Mouse (Mus musculus) gastrocnemius, postnatal 14 days (tissue): ENCODE results near the gene Stk38. TPM values are rescaled to one million over a fixed set of nuclear protein-coding genes. Genes with fewer than 3 reads are reported as not detected.
A peak's percentile ranks its signal among the peaks of the same experiment; 100 is the strongest.

Experiments used
- DNase-seq: peaks from one replicate; pipeline ENCODE4 v3.0.0; 2021; ENCODE audit warnings: mixed read lengths
- intact Hi-C: fragments of 180-260 bp; cut with DNase I; formaldehyde crosslinking; loops from one replicate; pipeline ENCODE4 v1.15.1; 2025; ENCODE audit warnings: low total_unique reads
- total RNA-seq, 2 experiments: library from RNA; stranded (reverse); gene quantifications; 2 replicates each; pipeline ENCODE4 v1.2.3; 2021

The Stk38 gene
- total RNA-seq, 2 experiments from 2014 or later: 25.3 to 29.0 TPM

DNA sequence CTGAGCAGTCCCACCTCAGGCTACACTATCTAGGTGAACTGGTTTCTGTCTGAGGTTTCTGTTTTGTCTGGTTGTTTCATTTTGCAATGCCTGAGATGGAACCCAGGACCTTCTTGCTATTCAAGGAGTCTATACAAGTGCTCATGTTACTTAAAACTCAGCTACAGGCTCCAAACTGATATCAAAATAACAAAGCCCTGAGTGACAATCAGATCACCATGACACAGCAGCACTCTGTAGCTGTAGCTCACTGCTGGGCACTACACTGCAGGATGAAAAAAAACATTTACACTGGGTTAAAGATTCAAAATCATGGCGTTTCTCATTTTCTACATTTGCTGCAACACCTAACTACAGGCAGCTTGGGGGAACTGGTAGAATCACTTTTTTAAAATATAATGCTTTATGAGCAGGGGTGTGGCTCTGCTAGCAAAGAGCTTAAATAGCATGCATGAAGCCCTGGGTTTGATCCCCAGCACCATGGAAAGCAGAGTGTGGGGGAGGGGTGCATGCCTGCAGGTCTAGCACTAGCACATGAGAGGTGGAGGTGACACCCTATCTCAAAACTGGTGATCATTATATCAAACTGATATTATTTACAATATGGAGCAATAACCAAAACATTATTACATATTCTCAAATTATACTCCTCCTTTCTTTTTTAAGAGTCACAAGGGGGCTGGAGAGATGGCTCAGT is 22.9 kb downstream of the Stk38 start:
- intact Hi-C loops: loop anchor here (5.0 kb wide), 1 partner anchor 37 kb away; no protein-coding TSS in a partner anchor
- DNase-seq: no peak

DNA sequence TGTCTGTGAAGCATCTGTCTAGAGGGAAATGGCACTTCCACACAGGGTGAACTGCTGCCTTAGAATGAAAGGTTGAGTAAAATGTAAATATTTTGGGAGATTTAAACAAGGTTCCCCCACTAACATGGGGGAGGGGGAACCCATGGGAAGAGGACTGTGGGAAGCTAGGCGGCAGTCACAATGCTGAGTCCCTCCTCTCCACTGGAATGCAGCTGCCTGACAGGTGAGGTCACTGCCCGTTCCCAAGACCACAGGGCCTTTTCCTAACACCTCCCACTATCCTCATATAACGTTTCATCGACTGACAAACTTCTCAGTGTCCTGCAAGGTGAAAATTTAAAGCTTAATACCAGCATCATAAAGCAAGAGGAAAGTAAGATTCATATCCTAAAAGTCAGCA is 25.2 kb downstream of the Stk38 start:
- no peak for DNase-seq
- intact Hi-C loops: no loop called here

DNA sequence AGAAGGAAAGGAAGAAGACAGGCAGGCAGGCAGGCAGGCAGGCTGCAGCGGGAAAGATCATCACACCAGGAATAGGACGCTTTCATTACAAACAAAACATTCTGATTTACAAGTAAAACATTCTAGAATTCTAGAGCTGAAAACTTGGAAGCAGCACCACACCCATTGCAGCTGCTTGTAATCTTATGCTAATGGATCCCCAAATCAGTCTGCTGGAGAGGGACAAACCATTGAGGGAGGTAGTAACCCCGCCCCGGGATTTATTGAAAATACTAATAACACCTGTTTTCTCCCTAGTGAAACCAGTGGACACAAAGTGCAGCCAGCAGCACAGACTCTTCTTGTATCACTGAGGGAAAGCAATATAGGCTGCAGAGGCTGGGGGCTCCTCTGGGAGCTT is 26.7 kb downstream of the Stk38 start:
- intact Hi-C loops: no loop called here
- no peak for DNase-seq

DNA sequence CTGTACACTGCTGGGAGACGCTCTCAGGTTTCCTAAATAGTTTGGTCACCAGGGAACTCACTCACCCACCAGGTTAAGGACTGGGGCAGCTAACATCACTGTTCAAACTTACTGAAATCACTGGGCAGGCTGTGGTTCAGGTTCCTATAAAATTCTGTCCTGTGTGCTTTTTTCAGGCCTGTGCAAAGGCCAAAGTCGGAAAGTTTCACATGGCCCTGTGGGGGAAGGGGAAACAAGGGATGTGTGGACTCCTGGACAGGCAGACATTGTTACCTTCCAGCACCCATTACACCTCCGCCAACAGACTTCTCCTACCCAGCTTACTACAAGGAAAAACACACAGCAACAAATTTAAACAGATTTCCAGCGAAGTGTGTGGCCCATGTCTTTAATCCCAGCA is 28.7 kb downstream of the Stk38 start:
- intact Hi-C loops: no loop called here
- DNase-seq: no peak

DNA sequence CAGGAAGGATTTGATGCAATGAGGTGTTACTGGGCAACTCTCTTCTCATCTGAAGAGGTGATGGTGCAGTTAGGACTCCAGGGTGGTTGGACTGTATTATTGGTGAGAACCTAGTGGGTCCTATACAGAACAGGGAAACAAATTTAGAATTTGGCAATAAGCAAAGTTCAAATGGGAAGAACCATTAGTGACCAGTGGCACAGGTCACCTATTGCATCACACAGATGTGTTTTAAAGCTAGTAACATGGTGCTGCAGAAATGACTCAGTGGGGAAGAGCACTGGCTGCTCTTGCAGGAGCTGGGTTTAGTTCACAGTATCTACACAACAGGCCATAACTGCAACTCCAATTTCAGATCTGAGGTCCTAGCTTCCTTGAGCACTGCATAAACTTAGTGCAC is 37.7 kb downstream of the Stk38 start:
- intact Hi-C loops: no loop called here
- DNase-seq: no peak

DNA sequence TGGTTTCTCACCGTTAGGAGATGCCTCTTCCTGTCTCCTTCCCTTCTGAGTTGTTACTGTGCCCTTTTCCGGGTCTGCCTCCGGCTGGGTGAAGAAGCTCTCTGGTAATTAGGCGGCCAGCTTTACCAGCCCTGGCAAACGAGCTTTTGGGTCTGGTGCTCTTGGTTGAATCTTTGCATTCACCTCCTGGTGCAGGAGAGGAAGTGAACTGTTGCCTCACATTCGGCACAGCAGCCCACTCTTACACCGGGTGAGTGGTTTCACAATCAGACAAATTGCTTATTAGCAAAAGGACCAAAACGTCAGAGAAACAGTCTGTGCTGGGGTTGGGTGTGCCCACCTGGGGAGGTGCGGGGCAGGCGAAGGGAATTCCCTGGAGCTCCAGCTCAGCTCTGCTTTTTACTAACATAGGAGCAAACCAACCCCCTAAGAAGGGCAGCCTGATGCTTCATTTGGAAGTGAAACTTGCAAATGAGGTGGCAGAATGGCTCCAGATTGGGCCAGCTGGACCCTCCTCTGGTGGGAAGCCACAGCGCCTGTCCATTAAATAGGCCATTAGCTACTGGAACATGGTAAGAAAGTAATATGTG is 40.7 kb downstream of the Stk38 start:
- DNase-seq: no peak
- intact Hi-C loops: no loop called here

DNA sequence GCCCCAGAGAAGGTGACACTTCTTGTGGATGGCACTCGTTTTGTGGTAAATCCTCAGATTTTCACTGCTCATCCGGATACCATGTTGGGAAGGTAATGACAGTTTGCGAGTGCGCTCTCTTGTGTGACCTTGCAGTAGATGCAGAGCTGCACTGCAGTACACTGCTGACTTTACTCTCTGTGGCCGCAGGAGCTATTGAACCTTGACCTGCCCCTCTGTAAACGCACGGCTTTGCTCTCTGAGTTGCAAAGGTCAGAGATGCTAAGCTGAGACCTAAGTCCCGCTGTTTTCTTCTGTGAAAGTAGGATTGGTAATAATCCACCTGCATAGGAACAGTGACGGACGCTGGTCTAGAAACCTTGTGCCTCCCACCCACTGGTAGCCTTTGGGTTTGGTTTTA is 46.2 kb downstream of the Stk38 start:
- DNase-seq: no peak
- intact Hi-C loops: no loop called here

DNA sequence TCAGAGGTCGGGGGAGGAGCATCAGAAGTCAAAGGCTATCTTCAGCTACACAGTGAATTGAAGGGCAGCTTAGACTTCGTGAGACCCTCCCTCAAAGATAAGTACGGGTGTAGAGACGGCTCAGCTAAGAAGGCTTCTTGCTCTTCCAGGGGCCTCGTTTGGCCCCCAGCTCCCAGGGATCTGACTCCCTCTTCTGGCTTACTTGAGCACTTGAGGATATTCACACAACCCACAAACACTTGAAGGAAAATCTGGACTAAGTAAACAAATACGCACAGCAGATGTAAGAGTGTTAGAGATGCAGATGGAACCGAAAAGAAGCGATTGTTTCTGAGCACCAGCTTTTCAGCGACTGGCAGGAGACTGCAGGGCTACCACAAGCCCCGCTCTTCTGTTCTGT is 47.2 kb downstream of the Stk38 start:
- no peak for DNase-seq
- intact Hi-C loops: no loop called here

DNA sequence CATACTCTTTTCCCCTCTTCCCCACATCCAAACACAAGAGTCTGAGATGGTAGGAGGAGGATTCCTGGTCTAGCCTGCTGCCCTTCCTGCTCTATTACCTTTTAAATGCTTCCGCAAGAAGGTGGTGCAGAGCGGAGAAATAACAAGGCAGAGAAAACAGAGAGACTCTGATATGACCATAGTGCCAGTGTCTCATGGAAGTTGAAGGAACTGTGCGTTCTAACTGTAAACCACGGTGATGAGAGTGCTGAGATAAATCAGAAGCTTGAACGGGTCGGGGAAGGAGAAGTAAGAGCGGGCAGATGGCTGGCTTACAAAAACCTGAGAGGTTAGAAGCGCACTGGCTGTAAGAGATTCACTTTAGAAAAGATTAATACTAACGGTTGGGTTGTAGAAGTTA is 53.4 kb downstream of the Stk38 start:
- intact Hi-C loops: no loop called here
- DNase-seq: no peak

DNA sequence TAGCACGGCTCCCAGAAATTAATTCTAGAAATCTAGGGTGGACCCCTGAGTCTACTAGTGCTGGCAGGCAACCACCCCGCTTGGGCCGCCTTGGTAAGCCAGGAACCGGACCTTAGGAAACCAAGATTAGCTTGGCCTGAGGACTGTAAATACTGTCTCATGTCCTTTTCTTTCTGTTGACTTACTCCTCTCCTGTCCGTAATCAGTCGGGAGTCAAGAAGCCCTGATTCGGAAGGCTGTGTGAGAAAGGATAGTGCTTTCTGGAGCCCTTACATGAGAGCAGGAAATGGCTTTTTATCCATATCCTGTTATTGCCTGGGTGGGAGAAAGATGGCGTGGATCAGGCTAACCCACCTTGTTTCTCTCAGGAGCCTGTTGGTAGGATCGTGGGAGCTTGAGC is 54.5 kb downstream of the Stk38 start:
- intact Hi-C loops: no loop called here
- DNase-seq: no peak

DNA sequence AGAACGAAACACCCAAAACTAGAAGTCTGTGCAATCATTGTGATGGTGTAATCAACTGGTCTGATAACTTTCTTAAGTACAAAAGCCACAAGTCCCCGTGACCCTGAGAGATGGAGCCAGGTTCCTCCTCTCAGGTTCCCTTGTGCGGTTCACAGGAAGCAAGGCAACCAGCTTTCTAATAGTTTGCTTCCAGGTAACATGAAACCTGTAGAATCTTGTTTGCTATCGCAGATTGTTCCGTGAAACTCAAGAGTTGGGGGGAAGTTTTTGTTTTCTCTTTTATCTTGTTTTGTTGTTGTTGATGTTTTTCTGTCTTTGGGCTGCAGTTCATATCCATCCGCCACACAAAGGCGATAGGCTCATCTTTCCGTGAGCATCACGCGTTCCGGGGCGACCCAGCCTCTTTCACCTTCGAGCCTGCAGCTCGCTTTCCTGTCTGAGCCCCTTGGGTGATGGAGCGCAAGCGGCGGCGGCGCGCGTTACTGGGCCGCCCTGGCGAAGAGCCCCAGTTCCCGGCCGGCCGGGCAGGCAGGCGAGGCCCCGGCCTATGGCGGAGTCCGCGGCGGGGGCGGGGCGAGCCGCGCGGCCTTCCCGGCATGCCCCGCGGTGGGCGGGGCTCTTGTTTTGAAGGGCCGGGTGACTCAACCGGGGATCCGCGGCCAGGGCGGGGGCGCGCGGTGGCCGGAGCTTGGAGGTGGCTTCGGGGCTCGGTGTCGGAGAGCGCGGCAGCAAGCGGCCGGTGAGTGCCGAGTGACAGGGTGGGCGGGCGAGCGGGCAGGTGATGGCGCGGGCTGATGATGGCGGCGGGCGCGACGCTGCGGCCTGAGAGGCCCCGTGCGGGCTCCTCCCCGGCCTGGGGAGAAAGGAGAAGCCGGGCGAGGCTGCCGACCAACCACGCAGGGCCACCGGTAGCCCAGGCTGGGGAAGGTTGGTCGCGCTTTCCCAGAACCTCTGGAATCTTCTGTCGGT is 55.7 kb downstream of the Stk38 start, which contains the start of gene Kctd20:
Gene Kctd20 (plus strand): TSS at position 120 of the 969 bp plus-strand sequence.
- intact Hi-C loops: no loop called here
- DNase-seq: peak; percentile 93

DNA sequence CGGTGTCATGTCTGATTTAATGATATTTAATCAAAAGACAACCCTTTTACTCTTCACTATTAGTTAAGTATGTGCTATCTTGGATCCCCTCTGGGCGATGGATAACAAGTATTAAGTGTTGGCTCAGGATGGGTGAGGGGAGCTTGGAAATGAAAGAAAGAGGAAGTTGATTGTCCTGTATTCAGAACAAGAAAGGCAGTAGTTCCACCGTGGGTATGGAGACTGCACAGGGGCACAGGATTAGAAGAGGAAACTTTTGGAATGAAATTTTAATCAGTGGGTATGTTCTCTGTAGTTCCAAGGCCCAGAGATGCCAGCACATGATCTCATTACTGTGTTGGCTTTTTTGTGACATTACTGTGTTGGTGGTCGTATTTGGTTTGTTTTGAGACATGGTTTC is 57.0 kb downstream of the Stk38 start:
- DNase-seq: no peak
- intact Hi-C loops: no loop called here

DNA sequence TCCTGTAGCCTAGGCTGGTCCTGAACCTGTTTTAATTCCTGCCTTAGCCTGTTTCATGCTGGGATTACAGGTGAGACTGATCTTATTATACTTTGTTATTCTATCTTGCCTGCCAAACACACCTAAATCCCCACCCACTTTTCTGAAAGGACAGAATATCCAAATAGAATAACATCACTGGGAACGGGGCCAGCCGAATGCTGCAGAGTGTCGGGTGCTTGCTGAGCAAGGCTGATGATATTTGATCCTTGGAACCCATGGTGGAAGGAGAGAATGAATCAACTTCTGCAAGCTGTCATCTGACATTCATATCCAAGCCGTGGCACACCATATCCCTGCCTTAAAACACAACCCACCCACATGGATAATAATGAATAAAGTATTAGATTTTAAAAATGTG is 59.1 kb downstream of the Stk38 start:
- no peak for DNase-seq
- intact Hi-C loops: no loop called here

DNA sequence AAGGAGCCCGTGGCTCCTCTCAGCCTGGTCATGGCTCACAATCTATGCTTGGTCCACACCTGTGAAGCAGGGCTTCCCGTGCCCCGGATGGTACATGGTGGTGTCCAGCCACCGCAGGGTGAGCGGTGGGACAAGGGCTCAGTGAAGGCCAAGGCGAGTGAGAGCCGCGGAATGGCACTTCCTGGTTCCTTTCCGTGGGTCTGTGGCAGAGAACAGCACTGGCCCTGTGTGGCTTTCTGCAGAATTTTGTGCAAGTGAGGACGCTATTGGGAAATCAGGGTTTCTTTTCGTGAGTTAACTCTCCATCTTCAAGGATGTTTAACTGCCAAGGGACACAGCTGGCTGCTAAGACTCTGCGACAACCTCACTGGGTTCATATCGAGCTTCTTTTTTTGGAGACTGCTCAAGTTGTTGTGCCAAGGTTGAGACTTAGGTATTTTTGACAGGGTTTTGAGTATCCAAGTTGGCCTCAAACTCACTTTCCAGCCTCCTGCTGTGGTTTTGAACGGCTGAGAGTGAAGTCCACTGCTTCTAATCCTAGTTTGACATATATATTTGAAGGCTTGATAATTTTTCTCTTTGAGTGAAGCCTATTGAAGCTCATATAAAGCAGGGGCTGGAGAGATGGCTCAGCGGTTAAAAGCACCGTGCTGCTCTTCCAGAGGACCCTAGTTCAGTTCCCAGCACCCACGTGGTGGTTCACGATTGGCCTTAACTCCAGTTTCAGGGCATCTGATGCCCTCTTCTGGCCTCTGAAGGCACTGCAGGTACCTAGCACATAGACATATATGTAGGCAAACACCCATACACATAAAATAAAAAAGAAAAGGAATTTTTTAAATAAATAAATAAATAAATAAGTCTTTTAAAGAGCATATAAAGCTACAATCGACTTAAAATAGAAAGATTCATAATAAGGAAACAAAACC is 60.5 kb downstream of the Stk38 start:
- no peak for DNase-seq
- intact Hi-C loops: no loop called here

DNA sequence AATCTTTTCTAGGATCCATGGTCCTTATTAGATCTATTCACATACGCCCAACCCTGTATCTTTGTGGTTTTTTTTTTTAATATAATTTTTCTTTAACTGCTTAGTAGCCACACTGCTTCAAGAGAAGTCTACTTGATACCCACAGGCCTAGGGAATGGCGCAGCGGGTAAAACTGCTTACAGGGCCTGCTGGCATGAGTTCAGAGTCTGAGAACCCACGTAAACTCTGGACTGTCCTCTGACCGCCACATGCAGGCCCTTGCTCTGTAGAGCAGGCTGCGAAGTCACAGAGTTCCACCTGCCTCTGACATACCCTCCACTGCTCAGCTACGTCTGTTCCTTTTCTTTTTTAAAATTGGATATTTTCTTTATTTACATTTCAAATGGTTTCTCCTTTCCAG is 63.3 kb downstream of the Stk38 start:
- DNase-seq: no peak
- intact Hi-C loops: no loop called here

DNA sequence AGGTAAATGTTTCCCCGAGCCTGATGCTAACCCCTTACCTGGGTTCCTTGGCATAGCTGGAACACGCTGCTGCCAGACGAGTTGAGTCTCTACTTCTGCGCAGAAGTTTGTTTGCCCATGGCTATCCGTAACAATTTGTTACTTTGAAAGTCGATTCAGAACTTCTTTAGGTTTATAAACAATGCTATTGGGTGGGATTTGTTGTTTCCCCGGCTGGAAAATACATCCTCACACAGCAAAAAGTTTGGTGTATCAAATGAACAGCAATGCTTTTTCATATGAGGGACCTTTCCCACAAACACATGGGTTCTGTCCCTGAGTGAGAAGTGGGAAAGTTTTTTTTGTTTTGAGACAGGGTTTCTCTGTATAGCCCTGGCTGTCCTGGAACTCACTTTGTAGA is 64.1 kb downstream of the Stk38 start, which contains the start of gene Pxt1:
Gene Pxt1 (minus strand): TSS at position 101 of the 400 bp plus-strand sequence.
- intact Hi-C loops: no loop called here
- no peak for DNase-seq

DNA sequence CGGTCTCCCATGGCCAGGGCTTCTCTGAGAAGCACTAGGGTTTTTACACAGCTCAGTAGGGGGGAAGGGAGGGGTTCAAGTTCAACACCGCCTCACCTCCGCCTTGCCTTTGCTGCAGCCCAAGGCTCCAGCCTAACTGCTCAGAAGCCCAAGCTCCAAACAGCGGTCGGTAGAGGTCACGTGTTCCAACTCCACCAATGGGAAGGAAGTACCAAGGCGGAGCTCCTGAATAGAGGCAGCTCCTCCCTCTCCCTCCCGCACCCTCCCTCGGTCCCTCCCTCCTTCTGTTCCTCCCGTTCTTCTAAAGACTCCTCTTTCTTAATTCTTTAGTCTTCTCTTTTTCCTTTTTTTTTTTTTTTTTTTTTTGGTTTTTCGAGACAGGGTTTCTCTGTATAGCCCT is 65.7 kb downstream of the Stk38 start:
- intact Hi-C loops: no loop called here
- DNase-seq: no peak

DNA sequence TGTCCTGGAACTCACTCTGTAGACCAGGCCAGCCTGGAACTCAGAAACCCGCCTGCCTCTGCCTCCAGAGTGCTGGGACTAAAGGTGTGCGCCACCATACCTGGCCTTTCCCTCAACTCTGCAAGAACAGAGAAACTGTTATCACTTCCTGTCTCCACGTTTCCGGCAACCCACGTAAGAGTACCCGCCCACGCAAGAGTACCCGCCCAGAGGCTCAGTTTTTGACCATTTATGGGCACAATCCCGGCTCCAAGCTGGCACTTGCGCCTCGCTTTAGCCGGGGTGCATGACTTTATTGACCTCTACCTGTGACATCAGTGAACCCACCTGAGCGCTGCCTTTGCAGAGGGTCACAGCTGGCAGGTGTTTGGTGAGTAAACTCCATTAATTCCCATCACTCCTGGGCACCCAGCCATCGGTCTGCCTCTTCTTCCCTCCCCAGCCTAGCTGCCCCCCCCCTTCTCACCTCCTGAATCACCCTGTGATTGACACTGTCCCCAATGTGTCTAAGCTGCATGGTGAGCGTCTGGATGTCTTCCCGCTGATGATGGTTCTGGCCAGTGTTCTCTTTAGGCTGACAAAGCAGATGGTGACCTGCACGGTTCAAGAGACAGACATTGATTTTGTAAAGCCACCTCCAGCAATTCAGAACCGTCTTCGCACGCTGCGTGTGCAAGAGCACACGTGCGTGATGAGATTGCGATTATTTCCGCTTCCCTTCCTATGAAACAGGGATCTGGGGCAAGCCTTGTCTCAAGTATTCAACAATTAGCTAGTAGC is 66.8 kb downstream of the Stk38 start:
- intact Hi-C loops: no loop called here
- no peak for DNase-seq
